In genomic region chr11:84597572-84598295, GRCm38 (mm10) we compare ENCODE assay signal across 18 mouse cellular contexts.
DNase-seq lines count a peak whose midpoint lies in the region; ATAC-seq lines count a peak whose summit lies in the region.
"Had no signal": no experiment of that assay in that cellular context is flagged by ENCODE, and none has a peak within 500 bp of the region (broad histone marks: within the 10 kb centered on the region; RNA-seq: fewer than 3 reads in every experiment).

No protein-coding gene starts in this region.

- DNase-seq in cerebellum, postnatal 14 days: peak; percentile 76 to 79
- no peak for DNase-seq in cerebellum, adult 9-11 months
- peak; percentile 51 for DNase-seq in layer of hippocampus, adult 9-11 months
- no peak for DNase-seq in layer of hippocampus, postnatal 14 days (ENCODE audit: low spot score in 2 of 2)
- peak; percentile 82 for DNase-seq in midbrain, embryonic 11.5 days (ENCODE audit: low spot score, missing footprints)
- DNase-seq in midbrain, embryonic 10.5 days (ENCODE audit: low spot score): no peak
- DNase-seq in T-cell, adult 2 months (ENCODE audit: low spot score): no peak
- DNase-seq in left cerebral cortex, adult 8-10 months (ENCODE audit: low spot score in 2 of 2): no peak
- DNase-seq: adrenal gland, postnatal 14 days; cerebellum, adult 9-10 months; heart, postnatal 14 days; kidney, adult 8-10 months; kidney, postnatal 25 days; right cerebral cortex, postnatal 14 days had no signal

- no peaks in the 10 kb centered on the region for H3K9me3 ChIP-seq in midbrain, embryonic 11.5 days (ENCODE audit: control insufficient read depth, low read length)
- H3K9me3 ChIP-seq in midbrain, embryonic 10.5 days (replicated peaks): no peaks in the 10 kb centered on the region
- H3K9me3 ChIP-seq: heart, embryonic 10.5 days; megakaryocyte, embryonic 14.5 days; neural tube, embryonic 12.5 days had no signal

- no peak overlapping the region for H3K4me2 ChIP-seq in midbrain, embryonic 11.5 days
- H3K4me2 ChIP-seq: neural tube, embryonic 12.5 days had no signal

- 83% methylated on average over 9 of the region's 9 CpGs for WGBS in midbrain, embryonic 11.5 days
- WGBS in midbrain, embryonic 10.5 days: 87% methylated on average over 9 of the region's 9 CpGs

- H3K27ac ChIP-seq in midbrain, embryonic 11.5 days (ENCODE audit: low read depth, low read length): no peak overlapping the region
- H3K27ac ChIP-seq in midbrain, embryonic 10.5 days (replicated peaks): no peak overlapping the region
- H3K27ac ChIP-seq: heart, embryonic 10.5 days; liver, embryonic 14.5 days; neural tube, embryonic 12.5 days had no signal

- no peaks in the 10 kb centered on the region for H3K27me3 ChIP-seq in midbrain, embryonic 11.5 days (ENCODE audit: control insufficient read depth, insufficient read depth, low read length)
- H3K27me3 ChIP-seq in midbrain, embryonic 10.5 days (ENCODE audit: low read depth, poor library complexity, severe bottlenecking): peaks cover 41% of the 10 kb centered on the region
- H3K27me3 ChIP-seq: neural tube, embryonic 12.5 days had no signal

- H3K4me1 ChIP-seq in midbrain, embryonic 11.5 days (ENCODE audit: control insufficient read depth, insufficient read depth, low read length): no peaks in the 10 kb centered on the region
- peaks cover 11% of the 10 kb centered on the region for H3K4me1 ChIP-seq in midbrain, embryonic 10.5 days

- H3K36me3 ChIP-seq in midbrain, embryonic 11.5 days (ENCODE audit: control insufficient read depth, insufficient read depth, low read length): no peaks in the 10 kb centered on the region
- H3K36me3 ChIP-seq in midbrain, embryonic 10.5 days: no peaks in the 10 kb centered on the region
- H3K36me3 ChIP-seq: heart, embryonic 10.5 days; neural tube, embryonic 12.5 days had no signal

- no peak overlapping the region for H3K4me3 ChIP-seq in midbrain, embryonic 11.5 days (ENCODE audit: low read depth, low read length)
- no peak overlapping the region for H3K4me3 ChIP-seq in midbrain, embryonic 10.5 days
- H3K4me3 ChIP-seq: heart, embryonic 10.5 days; megakaryocyte, embryonic 14.5 days; neural tube, embryonic 12.5 days had no signal

- no peak overlapping the region for H3K9ac ChIP-seq in midbrain, embryonic 11.5 days (ENCODE audit: low read length)
- H3K9ac ChIP-seq: liver, embryonic 14.5 days; neural tube, embryonic 12.5 days had no signal

- ATAC-seq in midbrain, embryonic 11.5 days (ENCODE audit: low FRiP score): no peak

Comparison
In these comparisons a context has a peak if more than half of its experiments do, and no peak if none do; other contexts are left out.
1. DNase-seq: peak in cerebellum, postnatal 14 days (2 of 2), layer of hippocampus, adult 9-11 months (single experiment) and midbrain, embryonic 11.5 days (single experiment); none in cerebellum, adult 9-11 months (single experiment), layer of hippocampus, postnatal 14 days (0 of 2), midbrain, embryonic 10.5 days (single experiment), T-cell, adult 2 months (single experiment) and left cerebral cortex, adult 8-10 months (0 of 2).